ENCODE assay signal across 17 mouse cellular contexts in the genomic region with DNA sequence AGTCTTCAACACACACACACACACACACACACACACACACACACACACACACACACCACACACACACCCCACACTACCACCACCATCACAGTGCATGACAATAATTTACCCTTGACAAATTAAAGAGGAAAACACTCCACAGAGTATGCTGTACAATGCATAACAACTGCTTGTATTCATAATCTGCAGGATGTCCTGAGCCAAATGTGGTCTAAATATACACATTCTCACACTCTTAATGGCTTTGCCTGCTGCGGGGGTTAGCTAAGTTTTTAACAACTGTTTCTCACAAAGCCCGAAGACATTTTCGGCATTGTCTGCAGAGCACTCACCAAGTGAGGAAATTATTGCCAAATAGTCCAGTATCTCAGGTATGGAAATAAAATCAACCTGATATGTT.
A peak's percentile ranks its signal among the peaks of the same experiment; 100 is the strongest.
DNase-seq lines count a peak whose midpoint lies in the region; ATAC-seq and TF ChIP-seq lines count a peak whose summit lies in the region.
"Had no signal": no experiment of that assay in that cellular context is flagged by ENCODE, and none has a peak within 500 bp of the region (broad histone marks: within the 10 kb centered on the region; RNA-seq: fewer than 3 reads in every experiment).

No protein-coding gene starts in this region.

- TF ChIP-seq CTCF in heart, postnatal 0 days (IDR thresholded peaks at IDR 0.05; ENCODE audit: low read depth): no peak

- no peak overlapping the region for H3K4me3 ChIP-seq in heart, embryonic 13.5 days
- no peak overlapping the region for H3K4me3 ChIP-seq in heart, embryonic 11.5 days (ENCODE audit: low read depth, low read length)
- H3K4me3 ChIP-seq in heart, postnatal 0 days (ENCODE audit: low read depth, low read length): no peak overlapping the region
- no peak overlapping the region for H3K4me3 ChIP-seq in brown adipose tissue, adult 24 weeks (ENCODE audit: insufficient read depth, low read depth, low read length)
- H3K4me3 ChIP-seq: embryonic facial prominence, embryonic 12.5 days; forebrain, embryonic 15.5 days; hindbrain, embryonic 15.5 days had no signal

- no peak for ATAC-seq in heart, embryonic 13.5 days (ENCODE audit: extremely low read depth, insufficient number of reproducible peaks, low FRiP score, low TSS enrichment)
- no peak for ATAC-seq in heart, embryonic 11.5 days (replicated peaks; ENCODE audit: insufficient number of reproducible peaks, low FRiP score, low TSS enrichment)
- ATAC-seq in heart, postnatal 0 days (ENCODE audit: insufficient read depth, low read depth): peak; percentile 75; the same call in 1 of the 2 replicates
- ATAC-seq: forebrain, embryonic 15.5 days; intestine, embryonic 16.5 days had no signal

- no peaks in the 10 kb centered on the region for H3K27me3 ChIP-seq in heart, embryonic 13.5 days (replicated peaks)
- H3K27me3 ChIP-seq in heart, embryonic 11.5 days (ENCODE audit: control insufficient read depth, insufficient read depth, low read length): no peaks in the 10 kb centered on the region
- no peaks in the 10 kb centered on the region for H3K27me3 ChIP-seq in heart, postnatal 0 days (ENCODE audit: control insufficient read depth, insufficient read depth, low read length)
- H3K27me3 ChIP-seq: embryonic facial prominence, embryonic 12.5 days; forebrain, embryonic 15.5 days; hindbrain, embryonic 15.5 days had no signal

- H3K9ac ChIP-seq in heart, embryonic 13.5 days: no peak overlapping the region
- H3K9ac ChIP-seq in heart, embryonic 11.5 days (ENCODE audit: low read depth, low read length): no peak overlapping the region
- H3K9ac ChIP-seq in heart, postnatal 0 days (replicated peaks; ENCODE audit: low read depth, low read length): no peak overlapping the region
- H3K9ac ChIP-seq: embryonic facial prominence, embryonic 12.5 days; forebrain, embryonic 15.5 days; hindbrain, embryonic 15.5 days had no signal

- 67% methylated on average over 3 of the region's 3 CpGs for WGBS in heart, embryonic 13.5 days
- 84% methylated on average over 3 of the region's 3 CpGs for WGBS in heart, embryonic 11.5 days (ENCODE audit: insufficient replicate concordance)
- 31% methylated on average over 3 of the region's 3 CpGs for WGBS in heart, postnatal 0 days

- H3K4me2 ChIP-seq in heart, embryonic 13.5 days: no peak overlapping the region
- H3K4me2 ChIP-seq in heart, embryonic 11.5 days: no peak overlapping the region
- H3K4me2 ChIP-seq in heart, postnatal 0 days (ENCODE audit: low read depth, low read length): no peak overlapping the region
- H3K4me2 ChIP-seq: embryonic facial prominence, embryonic 12.5 days; forebrain, embryonic 15.5 days; hindbrain, embryonic 15.5 days had no signal

- intact Hi-C loops in heart, postnatal 14 days (cut with DNase I): no loop called here

- no peaks in the 10 kb centered on the region for H3K9me3 ChIP-seq in heart, embryonic 13.5 days
- no peaks in the 10 kb centered on the region for H3K9me3 ChIP-seq in heart, embryonic 11.5 days (replicated peaks; ENCODE audit: control insufficient read depth, low read length)
- no peaks in the 10 kb centered on the region for H3K9me3 ChIP-seq in heart, postnatal 0 days (replicated peaks; ENCODE audit: control insufficient read depth, low read length)
- H3K9me3 ChIP-seq: embryonic facial prominence, embryonic 12.5 days; forebrain, embryonic 15.5 days; hindbrain, embryonic 15.5 days had no signal

- no peak for TF ChIP-seq EP300 in heart, postnatal 0 days (IDR thresholded peaks at IDR 0.05; ENCODE audit: low read depth)

- peaks cover 40% of the 10 kb centered on the region for H3K4me1 ChIP-seq in heart, embryonic 13.5 days
- 0 out of 2 replicates have a peak, but pooled peaks cover 4% of the 10 kb centered on the region for H3K4me1 ChIP-seq in heart, embryonic 11.5 days (ENCODE audit: control insufficient read depth, insufficient read depth, low read length)
- H3K4me1 ChIP-seq in heart, postnatal 0 days (ENCODE audit: control insufficient read depth, insufficient read depth): peaks cover 24% of the 10 kb centered on the region
- H3K4me1 ChIP-seq in brown adipose tissue, adult 24 weeks (ENCODE audit: control insufficient read depth, insufficient read depth, insufficient read length, low read length): peaks cover 10% of the 10 kb centered on the region; the same call in 1 of the 2 replicates
- H3K4me1 ChIP-seq: embryonic facial prominence, embryonic 12.5 days had no signal

- peak overlapping the region; percentile 3; the same call in 1 of the 2 replicates for H3K27ac ChIP-seq in heart, embryonic 13.5 days (replicated peaks)
- no peak overlapping the region for H3K27ac ChIP-seq in heart, embryonic 11.5 days (ENCODE audit: low read depth, low read length)
- H3K27ac ChIP-seq in heart, postnatal 0 days (ENCODE audit: low read depth): peak overlapping the region; percentile 73
- H3K27ac ChIP-seq in brown adipose tissue, adult 24 weeks (replicated peaks; ENCODE audit: low read depth, low read length): peak overlapping the region; percentile 58; the same call in 1 of the 2 replicates
- H3K27ac ChIP-seq: embryonic facial prominence, embryonic 12.5 days; forebrain, embryonic 15.5 days; hindbrain, embryonic 15.5 days had no signal

- no peak for DNase-seq in heart, postnatal 0 days (ENCODE audit: low spot score)
- DNase-seq in heart, postnatal 14 days: no peak
- DNase-seq in neural tube, embryonic 10.5 days (ENCODE audit: extremely low spot score, low spot score): no peak
- DNase-seq: adrenal gland, adult 2 months; adrenal gland, postnatal 25 days; cerebellum, adult 11 months; cerebellum, adult 8-10 months; cerebellum, postnatal 25 days; gastrocnemius, postnatal 25 days; kidney, adult 8-10 months had no signal

- no peaks in the 10 kb centered on the region for H3K36me3 ChIP-seq in heart, embryonic 13.5 days
- H3K36me3 ChIP-seq in heart, embryonic 11.5 days (ENCODE audit: control insufficient read depth, insufficient read depth, low read length): no peaks in the 10 kb centered on the region
- no peaks in the 10 kb centered on the region for H3K36me3 ChIP-seq in heart, postnatal 0 days (replicated peaks; ENCODE audit: control insufficient read depth, insufficient read depth, low read length)
- H3K36me3 ChIP-seq: embryonic facial prominence, embryonic 12.5 days; forebrain, embryonic 15.5 days; hindbrain, embryonic 15.5 days had no signal
